Mouse (Mus musculus): Measurements from ENCODE around the gene Slc31a1. TPM values are rescaled to one million over a fixed set of nuclear protein-coding genes. Genes with fewer than 3 reads are reported as not detected.
A peak's percentile ranks its signal among the peaks of the same experiment; 100 is the strongest.

The Slc31a1 gene
- total and polyA plus RNA-seq, 3 experiments, result 20.6 to 46.5 (median 37.5) TPM

- no peak for DNase-seq (ENCODE audit: low read depth, low spot score)
- Histone ChIP-seq H3K79me2 (ENCODE audit: control insufficient read depth, insufficient read depth, low read length, poor library complexity) (no peaks in the 10 kb centered on the region), H3K36me3 (ENCODE audit: control insufficient read depth in 1 of 2, insufficient read depth in 2 of 2, low read length in 2 of 2) (peaks cover 7% of the 10 kb centered on the region in 2 experiments), H3K27ac (ENCODE audit: control insufficient read depth, low read depth, low read length) (no peak overlapping the region), H3K4me3 (ENCODE audit: control insufficient read depth in 1 of 2, insufficient read depth in 1 of 2, low read depth in 2 of 2, low read length in 2 of 2) (no peak overlapping the region), H3K27me3 (ENCODE audit: control insufficient read depth in 1 of 2, insufficient read depth in 2 of 2, low read length in 2 of 2) (no peaks in the 10 kb centered on the region), H3K4me1 (ENCODE audit: control insufficient read depth in 1 of 2, insufficient read depth in 2 of 2, low read length in 2 of 2) (peaks cover 0 to 16% of the 10 kb centered on the region in 2 experiments; a peak in 2 of 4 replicates), H3K9me3 (replicated peaks; ENCODE audit: insufficient read depth, low read length) (no peaks in the 10 kb centered on the region), H3K9ac (ENCODE audit: control insufficient read depth, low read depth, low read length, poor library complexity, severe bottlenecking) (no peak overlapping the region)
- no peak for TF ChIP-seq MYC (IDR thresholded peaks at IDR 0.05; ENCODE audit: low read depth, low read length)
- peak; percentile 74; the same call in 1 of the 2 replicates for TF ChIP-seq POLR2AphosphoS2 (IDR thresholded peaks at IDR 0.05; ENCODE audit: low read length)
These were observed 65.4 kb downstream of the Slc31a1 start for GRCm38 (mm10) chr4:62425891-62426290.

GRCm38 (mm10) chr4:62427978-62428758, 67.6 kb downstream of the Slc31a1 start:
- no peak for DNase-seq (ENCODE audit: low read depth, low spot score)
- peaks cover 2 to 15% of the 10 kb centered on the region in 2 experiments for H3K36me3 ChIP-seq (ENCODE audit: control insufficient read depth in 1 of 2, insufficient read depth in 2 of 2, low read length in 2 of 2)
- no peak overlapping the region for H3K4me3 ChIP-seq (ENCODE audit: control insufficient read depth in 1 of 2, insufficient read depth in 1 of 2, low read depth in 2 of 2, low read length in 2 of 2)
- no peak overlapping the region for H3K27ac ChIP-seq (ENCODE audit: control insufficient read depth, low read depth, low read length)
- no peaks in the 10 kb centered on the region for H3K79me2 ChIP-seq (ENCODE audit: control insufficient read depth, insufficient read depth, low read length, poor library complexity)
- no peaks in the 10 kb centered on the region for H3K27me3 ChIP-seq (ENCODE audit: control insufficient read depth in 1 of 2, insufficient read depth in 2 of 2, low read length in 2 of 2)
- no peak overlapping the region for H3K9ac ChIP-seq (ENCODE audit: control insufficient read depth, low read depth, low read length, poor library complexity, severe bottlenecking)
- H3K9me3 ChIP-seq (replicated peaks; ENCODE audit: insufficient read depth, low read length), result no peaks in the 10 kb centered on the region
- no peak for TF ChIP-seq GATA1 (IDR thresholded peaks at IDR 0.05; ENCODE audit: low read depth, low read length)
- peaks cover 2 to 22% of the 10 kb centered on the region in 2 experiments; a peak in 2 of 4 replicates for H3K4me1 ChIP-seq (ENCODE audit: control insufficient read depth in 1 of 2, insufficient read depth in 2 of 2, low read length in 2 of 2)

- no peak for TF ChIP-seq UBTF (IDR thresholded peaks at IDR 0.05; ENCODE audit: borderline replicate concordance, insufficient read depth, low read depth, low read length)
- peak; percentile 36 to 48; a peak in 2 of 4 replicates for TF ChIP-seq EP300 (IDR thresholded peaks at IDR 0.05; ENCODE audit: low read depth in 1 of 2, low read length in 2 of 2)
- TF ChIP-seq TBP (IDR thresholded peaks at IDR 0.05; ENCODE audit: low read depth, low read length), result peak; percentile 90
- peak; percentile 66 for TF ChIP-seq GATA1 (IDR thresholded peaks at IDR 0.05; ENCODE audit: low read depth, low read length)
- peaks cover 2 to 15% of the 10 kb centered on the region in 2 experiments; a peak in 3 of 4 replicates for H3K36me3 ChIP-seq (ENCODE audit: control insufficient read depth in 1 of 2, insufficient read depth in 2 of 2, low read length in 2 of 2)
- peak overlapping the region; percentile 53 for H3K27ac ChIP-seq (ENCODE audit: control insufficient read depth, low read depth, low read length)
- H3K4me1 ChIP-seq (ENCODE audit: control insufficient read depth in 1 of 2, insufficient read depth in 2 of 2, low read length in 2 of 2), result peaks cover 2 to 22% of the 10 kb centered on the region in 2 experiments; a peak in 2 of 4 replicates
- peak; percentile 74 for DNase-seq (ENCODE audit: low read depth, low spot score)
- H3K79me2 ChIP-seq (ENCODE audit: control insufficient read depth, insufficient read depth, low read length, poor library complexity), result no peaks in the 10 kb centered on the region
- no peaks in the 10 kb centered on the region for H3K9me3 ChIP-seq (replicated peaks; ENCODE audit: insufficient read depth, low read length)
- H3K27me3 ChIP-seq (ENCODE audit: control insufficient read depth in 1 of 2, insufficient read depth in 2 of 2, low read length in 2 of 2), result no peaks in the 10 kb centered on the region
- no peak overlapping the region for H3K9ac ChIP-seq (ENCODE audit: control insufficient read depth, low read depth, low read length, poor library complexity, severe bottlenecking)
- H3K4me3 ChIP-seq (ENCODE audit: control insufficient read depth in 1 of 2, insufficient read depth in 1 of 2, low read depth in 2 of 2, low read length in 2 of 2), result no peak overlapping the region
These were observed 69.1 kb downstream of the Slc31a1 start for GRCm38 (mm10) chr4:62429616-62430015.

- peaks cover 2 to 22% of the 10 kb centered on the region in 2 experiments; a peak in 2 of 4 replicates for H3K4me1 ChIP-seq (ENCODE audit: control insufficient read depth in 1 of 2, insufficient read depth in 2 of 2, low read length in 2 of 2)
- TF ChIP-seq CHD1 (IDR thresholded peaks at IDR 0.05; ENCODE audit: low read depth, low read length) (no peak), TBP (IDR thresholded peaks at IDR 0.05; ENCODE audit: low read depth, low read length) (no peak), TCF12 (IDR thresholded peaks at IDR 0.05; ENCODE audit: low read depth, low read length) (no peak), MYC (IDR thresholded peaks at IDR 0.05; ENCODE audit: low read depth, low read length) (no peak)
- H3K9ac ChIP-seq (ENCODE audit: control insufficient read depth, low read depth, low read length, poor library complexity, severe bottlenecking), result no peak overlapping the region
- DNase-seq (ENCODE audit: low read depth, low spot score), result no peak
- no peak overlapping the region for H3K27ac ChIP-seq (ENCODE audit: control insufficient read depth, low read depth, low read length)
- no peaks in the 10 kb centered on the region for H3K27me3 ChIP-seq (ENCODE audit: control insufficient read depth in 1 of 2, insufficient read depth in 2 of 2, low read length in 2 of 2)
- peaks cover 0 to 15% of the 10 kb centered on the region in 2 experiments; a peak in 2 of 4 replicates for H3K36me3 ChIP-seq (ENCODE audit: control insufficient read depth in 1 of 2, insufficient read depth in 2 of 2, low read length in 2 of 2)
- no peaks in the 10 kb centered on the region for H3K79me2 ChIP-seq (ENCODE audit: control insufficient read depth, insufficient read depth, low read length, poor library complexity)
- H3K9me3 ChIP-seq (replicated peaks; ENCODE audit: insufficient read depth, low read length), result no peaks in the 10 kb centered on the region
- H3K4me3 ChIP-seq (ENCODE audit: control insufficient read depth in 1 of 2, insufficient read depth in 1 of 2, low read depth in 2 of 2, low read length in 2 of 2), result no peak overlapping the region
These were observed 70.2 kb downstream of the Slc31a1 start for GRCm38 (mm10) chr4:62430678-62431077.
